Mouse (Mus musculus) erythroblast, embryonic 14.5 days (primary cell): ENCODE results near the gene Fntb. TPM values are rescaled to one million over a fixed set of nuclear protein-coding genes. Genes with fewer than 3 reads are reported as not detected.

Source experiments
- H3K27me3 ChIP-seq: 2 replicates; pipeline ENCODE4 v1.6.1; 2012; ENCODE audit warnings: inconsistent platforms; ENCODE audit not compliant: control insufficient read depth
- H3K36me3 ChIP-seq: 2 replicates; pipeline ENCODE4 v1.6.1; 2012; ENCODE audit warnings: mild to moderate bottlenecking, inconsistent platforms; ENCODE audit not compliant: control insufficient read depth
- H3K4me1 ChIP-seq: 2 replicates; pipeline ENCODE4 v1.6.1; 2012; ENCODE audit warnings: inconsistent platforms; ENCODE audit not compliant: control insufficient read depth
- H3K4me3 ChIP-seq: replicated peaks from 2 replicates; pipeline ENCODE3; 2012; ENCODE audit warnings: moderate library complexity, mild to moderate bottlenecking, inconsistent platforms
- H3K9me3 ChIP-seq: 2 replicates; pipeline ENCODE4 v1.6.1; 2012; ENCODE audit warnings: low read length, inconsistent platforms, mixed read lengths; ENCODE audit not compliant: control insufficient read depth
- GATA1 ChIP-seq: IDR thresholded peaks from 2 replicates; pipeline ENCODE4 v1.6.1; 2012; ENCODE audit warnings: low read length, inconsistent platforms, mixed read lengths
- TAL1 ChIP-seq: IDR thresholded peaks from 3 replicates; pipeline ENCODE4 v1.6.1; 2012; ENCODE audit warnings: low read length, inconsistent platforms, mixed read lengths
- polyA plus RNA-seq: library from polyadenylated mRNA; stranded (reverse); fragments of >175 nt; gene quantifications from 2 replicates; pipeline ENCODE4 v1.2.3, GENCODE M21; 2012

The Fntb gene
- polyA plus RNA-seq, 1 experiment, result 6.1 TPM

GRCm38 (mm10) chr12:76869561-76869960, 104.2 kb downstream of the Fntb start:
- TF ChIP-seq GATA1 (no peak), TAL1 (no peak)

DNA sequence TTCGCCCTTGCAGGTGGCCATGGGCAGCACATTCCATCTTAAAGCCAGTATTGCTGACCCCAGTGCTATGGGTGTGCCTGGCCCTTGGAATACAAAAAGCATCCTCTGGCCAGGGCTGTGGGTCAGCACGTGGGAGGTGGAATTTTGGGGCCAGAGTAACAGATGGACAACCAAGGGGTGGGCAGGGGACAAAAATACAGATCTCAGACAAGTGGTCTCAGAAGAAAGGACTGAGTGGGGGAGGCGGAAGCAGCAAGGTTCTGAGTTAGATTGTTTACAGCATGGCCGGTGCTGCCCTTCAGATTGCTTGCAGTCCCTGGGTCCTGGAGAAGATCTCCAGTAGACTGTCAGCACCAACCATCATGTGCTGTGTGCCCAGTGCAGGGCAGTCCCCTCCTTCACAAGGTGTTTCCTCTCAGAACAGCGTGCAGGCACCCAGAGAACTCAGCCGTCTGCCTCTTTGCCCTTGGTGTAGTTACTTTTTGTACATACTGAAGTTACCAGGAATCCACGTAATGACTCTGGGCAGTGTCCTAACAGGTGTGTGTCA, 107.5 kb downstream of the Fntb start:
- no peak for TF ChIP-seq TAL1
- no peak for TF ChIP-seq GATA1

More at GRCm38 (mm10) chr12:76869561-76869960, 104.2 kb downstream of the Fntb start:
- H3K4me1 ChIP-seq, result no peaks in the 10 kb centered on the region
- H3K4me3 ChIP-seq, result no peak overlapping the region
- H3K9me3 ChIP-seq, result no peaks in the 10 kb centered on the region
- peaks cover 16% of the 10 kb centered on the region for H3K36me3 ChIP-seq
- no peaks in the 10 kb centered on the region for H3K27me3 ChIP-seq

DNA sequence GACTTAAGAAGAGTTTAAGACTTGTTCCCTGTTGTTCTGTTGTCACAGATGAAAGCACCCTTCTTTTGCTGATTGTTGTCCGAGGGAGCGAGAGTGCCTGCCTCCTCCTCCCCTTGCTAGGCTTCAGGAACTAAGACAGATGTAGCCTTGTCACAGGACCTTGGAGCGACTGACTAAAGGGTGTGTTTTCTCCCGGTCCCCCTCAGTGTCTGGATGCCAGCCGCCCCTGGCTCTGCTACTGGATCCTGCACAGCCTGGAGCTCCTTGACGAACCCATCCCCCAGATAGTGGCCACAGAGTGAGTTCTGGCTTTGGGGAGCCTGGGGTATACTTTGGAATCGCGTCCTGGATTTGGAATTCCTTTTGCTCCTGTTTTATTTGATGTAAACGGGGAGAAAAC, 109.4 kb downstream of the Fntb start:
- H3K36me3 ChIP-seq, result peaks cover 26% of the 10 kb centered on the region
- H3K27me3 ChIP-seq, result no peaks in the 10 kb centered on the region
- H3K9me3 ChIP-seq, result no peaks in the 10 kb centered on the region
- no peak overlapping the region for H3K4me3 ChIP-seq
- H3K4me1 ChIP-seq, result no peaks in the 10 kb centered on the region
- TF ChIP-seq TAL1 (no peak), GATA1 (no peak)

More for the DNA sequence above, 107.5 kb downstream of the Fntb start:
- Histone ChIP-seq H3K4me1 (no peaks in the 10 kb centered on the region), H3K27me3 (no peaks in the 10 kb centered on the region), H3K9me3 (no peaks in the 10 kb centered on the region), H3K36me3 (peaks cover 24% of the 10 kb centered on the region), H3K4me3 (no peak overlapping the region)

GRCm38 (mm10) chr12:76879242-76879641, 113.9 kb downstream of the Fntb start:
- Histone ChIP-seq H3K9me3 (no peaks in the 10 kb centered on the region), H3K4me1 (no peaks in the 10 kb centered on the region), H3K4me3 (no peak overlapping the region), H3K27me3 (no peaks in the 10 kb centered on the region), H3K36me3 (peaks cover 25% of the 10 kb centered on the region)
- TF ChIP-seq TAL1 (no peak), GATA1 (no peak)

- H3K4me3 ChIP-seq, result no peak overlapping the region
- H3K4me1 ChIP-seq, result no peaks in the 10 kb centered on the region
- no peak for TF ChIP-seq TAL1
- no peak for TF ChIP-seq GATA1
- no peaks in the 10 kb centered on the region; the same call in 1 of the 2 replicates for H3K9me3 ChIP-seq
- H3K27me3 ChIP-seq, result no peaks in the 10 kb centered on the region
- H3K36me3 ChIP-seq, result peaks cover 21% of the 10 kb centered on the region
Observed at GRCm38 (mm10) chr12:76880131-76880530, 114.7 kb downstream of the Fntb start.

GRCm38 (mm10) chr12:76883824-76884223, 118.4 kb downstream of the Fntb start:
- Histone ChIP-seq H3K4me3 (no peak overlapping the region), H3K9me3 (no peaks in the 10 kb centered on the region; the same call in 1 of the 2 replicates), H3K27me3 (no peaks in the 10 kb centered on the region), H3K4me1 (no peaks in the 10 kb centered on the region; the same call in 1 of the 2 replicates), H3K36me3 (peaks cover 25% of the 10 kb centered on the region)
- TF ChIP-seq TAL1 (no peak), GATA1 (no peak)

DNA sequence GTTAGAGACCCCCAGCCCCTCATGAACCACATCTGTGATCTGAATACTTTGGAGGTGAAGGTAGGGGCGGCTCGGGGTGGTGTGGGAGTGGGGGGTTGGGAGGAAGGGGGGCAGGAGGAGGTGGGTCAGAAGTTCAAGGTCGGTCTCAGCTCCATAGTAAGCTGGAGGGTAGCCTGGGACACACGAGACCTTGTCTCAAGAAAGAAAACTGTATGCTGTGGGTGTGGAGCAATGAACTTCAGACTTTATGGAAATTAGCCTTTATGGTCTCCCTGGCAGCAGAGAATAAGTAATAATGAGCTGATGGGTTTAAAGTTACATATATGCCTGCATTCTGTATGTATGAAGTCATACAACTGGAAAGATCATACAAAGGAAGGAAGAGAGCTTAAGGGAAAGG, 119.7 kb downstream of the Fntb start:
- Histone ChIP-seq H3K4me3 (no peak overlapping the region), H3K27me3 (no peaks in the 10 kb centered on the region), H3K9me3 (no peaks in the 10 kb centered on the region; the same call in 1 of the 2 replicates), H3K4me1 (peaks cover 8% of the 10 kb centered on the region), H3K36me3 (peaks cover 33% of the 10 kb centered on the region)
- TF ChIP-seq TAL1 (no peak), GATA1 (no peak)

DNA sequence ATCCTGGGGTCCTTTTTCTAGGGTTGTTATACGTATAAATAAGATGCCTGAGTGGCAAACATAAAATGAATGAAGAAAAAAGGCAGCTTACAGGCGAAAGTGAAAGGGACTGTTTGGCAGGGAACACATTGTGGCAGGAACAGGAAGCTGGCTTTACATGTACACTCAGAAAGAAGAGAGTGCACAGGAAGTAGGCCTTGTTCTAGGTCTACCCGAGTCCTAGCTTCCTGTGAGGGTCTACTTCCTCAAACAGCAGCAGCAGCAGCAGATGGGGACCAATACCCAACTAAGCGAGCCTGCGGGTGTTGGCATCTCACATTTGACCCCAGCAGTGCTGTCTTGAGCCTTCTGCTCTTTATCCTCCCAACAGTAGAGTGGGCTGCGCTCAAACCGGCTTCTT, 121.4 kb downstream of the Fntb start:
- TF ChIP-seq GATA1 (no peak), TAL1 (no peak)
- H3K9me3 ChIP-seq, result no peaks in the 10 kb centered on the region; the same call in 1 of the 2 replicates
- H3K36me3 ChIP-seq, result peaks cover 45% of the 10 kb centered on the region

GRCm38 (mm10) chr12:76887941-76888340, 122.6 kb downstream of the Fntb start:
- Histone ChIP-seq H3K27me3 (no peaks in the 10 kb centered on the region), H3K4me1 (peaks cover 11% of the 10 kb centered on the region), H3K9me3 (no peaks in the 10 kb centered on the region; the same call in 1 of the 2 replicates), H3K4me3 (no peak overlapping the region), H3K36me3 (peaks cover 56% of the 10 kb centered on the region)
- TF ChIP-seq TAL1, result no peak
- TF ChIP-seq GATA1, result no peak

More for the DNA sequence above, 121.4 kb downstream of the Fntb start:
- Histone ChIP-seq H3K4me1 (peaks cover 11% of the 10 kb centered on the region), H3K4me3 (no peak overlapping the region), H3K27me3 (no peaks in the 10 kb centered on the region)
